Mouse (Mus musculus): ENCODE data around the gene Plod3.

- TF ChIP-seq POLR2A (IDR thresholded peaks at IDR 0.05; ENCODE audit: control insufficient read depth, low read depth, low read length), result no peak
- no peak for TF ChIP-seq CTCF (IDR thresholded peaks at IDR 0.05; ENCODE audit: control insufficient read depth, insufficient read depth, insufficient replicate concordance, low read depth, low read length)
Measured at GRCm38 (mm10) chr5:136957250-136957649, 29.6 kb upstream of the Plod3 start.
